Mouse (Mus musculus) thymus, adult 2 months (tissue): ENCODE results near the gene Htra1.

ENCODE experiments used
- CTCF ChIP-seq: fragments of 200-500 bp; IDR thresholded peaks from 2 replicates; pipeline ENCODE4 v1.5.1; 2012; ENCODE audit warnings: mild to moderate bottlenecking, control low read depth, low read length, moderate library complexity, borderline replicate concordance; ENCODE audit not compliant: control insufficient read depth, poor library complexity, insufficient read depth; ENCODE audit errors: extremely low read depth
- POLR2A ChIP-seq: fragments of 200-500 bp; IDR thresholded peaks from 2 replicates; pipeline ENCODE4 v1.6.1; 2012; ENCODE audit warnings: mild to moderate bottlenecking, low read length, control low read depth, moderate library complexity; ENCODE audit not compliant: control insufficient read depth, poor library complexity, insufficient read depth; ENCODE audit errors: extremely low read depth

GRCm38 (mm10) chr7:130890871-130891270 lies 45.0 kb upstream of the Htra1 start:
- TF ChIP-seq POLR2A = no peak
- TF ChIP-seq CTCF = no peak
